Mouse (Mus musculus) kidney, postnatal 0 days (tissue): ENCODE results near the gene Hps1. TPM values are rescaled to one million over a fixed set of nuclear protein-coding genes. Genes with fewer than 3 reads are reported as not detected.

Experiments used
- ATAC-seq: fragments of 200-750 bp; cut with Nextera tagmentation; replicated peaks from 2 replicates; pipeline ENCODE4 v1.8.0; 2017; ENCODE audit warnings: low read depth, moderate number of reproducible peaks, moderate TSS enrichment, moderate library complexity; ENCODE audit not compliant: low FRiP score
- DNase-seq: peaks from one replicate; pipeline ENCODE4 v3.0.0-alpha.2; 2016; ENCODE audit warnings: low spot score
- H3K27ac ChIP-seq: fragments of 300-500 bp; sonication (generic); 2 replicates; pipeline ENCODE4 v1.5.1; 2014; ENCODE audit warnings: mild to moderate bottlenecking
- H3K27me3 ChIP-seq: fragments of 300-500 bp; sonication (generic); 2 replicates; pipeline ENCODE4 v1.6.1; 2014; ENCODE audit warnings: low read length, mixed read lengths; ENCODE audit not compliant: insufficient read depth
- H3K36me3 ChIP-seq: fragments of 300-500 bp; sonication (generic); 2 replicates; pipeline ENCODE4 v1.6.1; 2014; ENCODE audit warnings: low read length, mixed read lengths; ENCODE audit not compliant: insufficient read depth
- H3K4me1 ChIP-seq: fragments of 300-500 bp; sonication (generic); replicated peaks from 2 replicates; pipeline ENCODE4 v1.6.1; 2014; ENCODE audit warnings: antibody characterized with exemption, low read length, mixed read lengths; ENCODE audit not compliant: insufficient read depth
- H3K4me2 ChIP-seq: fragments of 300-500 bp; sonication (generic); 2 replicates; pipeline ENCODE4 v1.6.1; 2014; ENCODE audit warnings: mild to moderate bottlenecking, low read length, moderate library complexity, mixed read lengths
- H3K4me3 ChIP-seq: fragments of 300-500 bp; sonication (generic); replicated peaks from 2 replicates; pipeline ENCODE4 v1.5.1; 2014; ENCODE audit warnings: low read depth, low read length
- H3K9ac ChIP-seq: fragments of 300-500 bp; sonication (generic); 2 replicates; pipeline ENCODE4 v1.6.1; 2014; ENCODE audit warnings: low read depth, low read length
- H3K9me3 ChIP-seq: fragments of 300-500 bp; sonication (generic); replicated peaks from 2 replicates; pipeline ENCODE4 v1.6.1; 2016; ENCODE audit warnings: low read length, inconsistent platforms, mixed read lengths
- CTCF ChIP-seq: IDR thresholded peaks from 2 replicates; pipeline ENCODE4 v1.5.1; 2016; ENCODE audit warnings: antibody characterized with exemption, low read depth, mild to moderate bottlenecking, moderate library complexity
- WGBS: fragments of 180-500 bp; shearing (Covaris S2); extraction: QIAGEN DNeasy Blood & Tissue Kit; methylation state at CpG from one replicate; pipeline ENCODE4 v1.1.7; 2014; 5-methylcytosine and 5-hydroxymethylcytosine counted together
- polyA plus RNA-seq: library from polyadenylated mRNA; unstranded; fragments of >200 nt; fragmentation: Nextera tagmentation; extraction: Ambion mirVana; gene quantifications from 2 replicates; pipeline ENCODE4 v1.2.1, GENCODE M21; 2015

The Hps1 gene
- polyA plus RNA-seq, 1 experiment from 2014 or later: 12.9 TPM

GRCm38 (mm10) chr19:42750196-42750595 is 29.6 kb downstream of the Hps1 start:
- H3K4me3 ChIP-seq: no peak overlapping the region
- H3K27ac ChIP-seq: peak overlapping the region; percentile 39
- H3K9ac ChIP-seq: no peak overlapping the region
- peak; percentile 50; the same call in 1 of the 2 replicates for ATAC-seq
- H3K4me1 ChIP-seq: peaks cover 24% of the 10 kb centered on the region
- 44% methylated on average over 11 of the region's 11 CpGs for WGBS
- no peaks in the 10 kb centered on the region for H3K27me3 ChIP-seq
- TF ChIP-seq CTCF: no peak
- H3K36me3 ChIP-seq: no peaks in the 10 kb centered on the region
- H3K4me2 ChIP-seq: no peak overlapping the region
- no peaks in the 10 kb centered on the region for H3K9me3 ChIP-seq
- no peak for DNase-seq

GRCm38 (mm10) chr19:42746702-42747101 is 33.1 kb downstream of the Hps1 start:
- WGBS: 94% methylated on average over 8 of the region's 8 CpGs
- Histone ChIP-seq H3K27me3 (no peaks in the 10 kb centered on the region), H3K36me3 (no peaks in the 10 kb centered on the region), H3K27ac (no peak overlapping the region), H3K9ac (no peak overlapping the region), H3K9me3 (no peaks in the 10 kb centered on the region), H3K4me2 (no peak overlapping the region), H3K4me3 (no peak overlapping the region), H3K4me1 (peaks cover 3% of the 10 kb centered on the region; the same call in 1 of the 2 replicates)
- TF ChIP-seq CTCF: no peak
- ATAC-seq (no peak), DNase-seq (no peak)

GRCm38 (mm10) chr19:42745869-42746224 is 33.9 kb downstream of the Hps1 start:
- no peak overlapping the region for H3K9ac ChIP-seq
- no peaks in the 10 kb centered on the region for H3K27me3 ChIP-seq
- ATAC-seq: no peak

GRCm38 (mm10) chr19:42745084-42745868 is 34.5 kb downstream of the Hps1 start:
- H3K9ac ChIP-seq: no peak overlapping the region
- H3K27me3 ChIP-seq: no peaks in the 10 kb centered on the region
- DNase-seq: no peak
- no peaks in the 10 kb centered on the region for H3K9me3 ChIP-seq
- no peak overlapping the region for H3K4me2 ChIP-seq
- ATAC-seq: no peak
- no peaks in the 10 kb centered on the region for H3K4me1 ChIP-seq
- H3K4me3 ChIP-seq: no peak overlapping the region
- no peak for TF ChIP-seq CTCF
- H3K36me3 ChIP-seq: no peaks in the 10 kb centered on the region
- WGBS: 48% methylated on average over 9 of the region's 9 CpGs
- no peak overlapping the region for H3K27ac ChIP-seq

More at GRCm38 (mm10) chr19:42745869-42746224, 33.9 kb downstream of the Hps1 start:
- H3K27ac ChIP-seq: no peak overlapping the region
- no peak for TF ChIP-seq CTCF
- no peaks in the 10 kb centered on the region for H3K36me3 ChIP-seq
- whole genome bisulfite sequencing: 64% methylated on average over 4 of the region's 4 CpGs
- DNase-seq: no peak
- no peak overlapping the region for H3K4me3 ChIP-seq
- no peaks in the 10 kb centered on the region for H3K4me1 ChIP-seq
- H3K9me3 ChIP-seq: no peaks in the 10 kb centered on the region
- H3K4me2 ChIP-seq: no peak overlapping the region

GRCm38 (mm10) chr19:42744162-42744586 is 35.6 kb downstream of the Hps1 start:
- ATAC-seq (no peak), DNase-seq (peak; percentile 88)
- H3K4me2 ChIP-seq: no peak overlapping the region
- H3K9ac ChIP-seq: no peak overlapping the region
- TF ChIP-seq CTCF: peak; percentile 87
- H3K36me3 ChIP-seq: no peaks in the 10 kb centered on the region
- no peak overlapping the region for H3K27ac ChIP-seq
- no peak overlapping the region for H3K4me3 ChIP-seq
- H3K27me3 ChIP-seq: no peaks in the 10 kb centered on the region
- 8% methylated on average over 4 of the region's 4 CpGs for WGBS
- no peaks in the 10 kb centered on the region for H3K4me1 ChIP-seq
- H3K9me3 ChIP-seq: no peaks in the 10 kb centered on the region

- H3K36me3 ChIP-seq: no peaks in the 10 kb centered on the region
- H3K4me1 ChIP-seq: no peaks in the 10 kb centered on the region
- H3K4me3 ChIP-seq: no peak overlapping the region
- DNase-seq: no peak
- no peak overlapping the region for H3K9ac ChIP-seq
- no peak overlapping the region for H3K4me2 ChIP-seq
- ATAC-seq: no peak
- H3K27ac ChIP-seq: no peak overlapping the region
- WGBS: 72% methylated on average over 16 of the region's 16 CpGs
- H3K9me3 ChIP-seq: no peaks in the 10 kb centered on the region
- no peaks in the 10 kb centered on the region for H3K27me3 ChIP-seq
- TF ChIP-seq CTCF: no peak
Observed at GRCm38 (mm10) chr19:42743261-42743660, 36.5 kb downstream of the Hps1 start.
